Mouse (Mus musculus) myocyte (in vitro differentiated cells): ENCODE data around the gene D430019H16Rik. TPM values are rescaled to one million over a fixed set of nuclear protein-coding genes. Genes with fewer than 3 reads are reported as not detected.
A peak's percentile ranks its signal among the peaks of the same experiment; 100 is the strongest.

Experiments
- H3K27me3 ChIP-seq: one replicate; pipeline ENCODE4 v1.6.1; 2011; ENCODE audit not compliant: control insufficient read depth, insufficient read depth, insufficient read length
- H3K36me3 ChIP-seq: one replicate; pipeline ENCODE4 v1.6.1; 2011; ENCODE audit not compliant: control insufficient read depth, insufficient read depth
- H3K4me2 ChIP-seq: one replicate; pipeline ENCODE4 v1.6.1; 2011; ENCODE audit warnings: low read depth, control low read depth
- H3K4me3 ChIP-seq: one replicate; pipeline ENCODE4 v1.5.1; 2011; ENCODE audit warnings: mild to moderate bottlenecking, control low read depth, moderate library complexity
- H3K79me2 ChIP-seq: one replicate; pipeline ENCODE4 v1.6.1; 2011; ENCODE audit not compliant: control insufficient read depth, insufficient read depth
- H3ac ChIP-seq: one replicate; pipeline ENCODE4 v1.6.1; 2011; ENCODE audit not compliant: control insufficient read depth, insufficient read length
- CEBPB ChIP-seq: IDR thresholded peaks from 2 replicates; pipeline ENCODE4 v1.6.1; 2011; ENCODE audit warnings: mild to moderate bottlenecking, moderate library complexity; ENCODE audit not compliant: poor library complexity, insufficient read depth, severe bottlenecking
- E2F4 ChIP-seq: IDR thresholded peaks from one replicate; pipeline ENCODE4 v1.6.1; 2011; ENCODE audit warnings: mild to moderate bottlenecking, control low read depth, moderate library complexity; ENCODE audit not compliant: insufficient read depth
- MAX ChIP-seq: IDR thresholded peaks from one replicate; pipeline ENCODE4 v1.6.1; 2011; ENCODE audit warnings: low read depth, mild to moderate bottlenecking, control low read depth
- MYOD1 ChIP-seq, 3 experiments: IDR thresholded peaks; one replicate each; pipeline ENCODE4 v1.6.1; 2011; ENCODE audit warnings: control low read depth in 2 of 3, low read depth in 2 of 3, mild to moderate bottlenecking in 2 of 3, moderate library complexity in 1 of 3; ENCODE audit not compliant: insufficient read length in 2 of 3, control insufficient read depth in 1 of 3
- MYOG ChIP-seq, 3 experiments: IDR thresholded peaks; one replicate each; pipeline ENCODE4 v1.6.1; 2011; ENCODE audit warnings: control low read depth in 2 of 3, low read depth in 2 of 3, mild to moderate bottlenecking in 2 of 3; ENCODE audit not compliant: insufficient read length in 2 of 3, control insufficient read depth in 1 of 3, insufficient read depth in 1 of 3
- POLR2A ChIP-seq: IDR thresholded peaks from one replicate; pipeline ENCODE4 v1.6.1; 2011; ENCODE audit warnings: low read depth, mild to moderate bottlenecking, control low read depth, moderate library complexity; ENCODE audit not compliant: insufficient read length
- POLR2AphosphoS2 ChIP-seq: IDR thresholded peaks from one replicate; pipeline ENCODE4 v1.6.1; 2011; ENCODE audit warnings: low read depth, control low read depth; ENCODE audit not compliant: insufficient read length
- REST ChIP-seq: IDR thresholded peaks from one replicate; pipeline ENCODE4 v1.6.1; 2011; ENCODE audit warnings: mild to moderate bottlenecking, control low read depth, moderate library complexity; ENCODE audit not compliant: insufficient read depth, insufficient read length
- SRF ChIP-seq: IDR thresholded peaks from one replicate; pipeline ENCODE4 v1.6.1; 2011; ENCODE audit warnings: low read depth; ENCODE audit not compliant: control insufficient read depth, insufficient read length
- TCF12 ChIP-seq: IDR thresholded peaks from one replicate; pipeline ENCODE4 v1.6.1; 2011; ENCODE audit warnings: mild to moderate bottlenecking, control low read depth; ENCODE audit not compliant: poor library complexity, insufficient read depth, severe bottlenecking
- TCF3 ChIP-seq: IDR thresholded peaks from one replicate; pipeline ENCODE4 v1.6.1; 2011; ENCODE audit warnings: low read depth, control low read depth; ENCODE audit not compliant: insufficient read length
- USF1 ChIP-seq: IDR thresholded peaks from one replicate; pipeline ENCODE4 v1.6.1; 2011; ENCODE audit warnings: low read depth, mild to moderate bottlenecking, control low read depth, moderate library complexity
- polyA plus RNA-seq: library from polyadenylated mRNA; unstranded; fragments of >200 nt; fragmentation: generic; extraction: Trizol; gene quantifications from one replicate; pipeline ENCODE4 v1.2.1, GENCODE M21; 2012; ENCODE audit warnings: missing spikeins

Gene D430019H16Rik
- polyA plus RNA-seq, 1 experiment: 0.02 TPM

DNA sequence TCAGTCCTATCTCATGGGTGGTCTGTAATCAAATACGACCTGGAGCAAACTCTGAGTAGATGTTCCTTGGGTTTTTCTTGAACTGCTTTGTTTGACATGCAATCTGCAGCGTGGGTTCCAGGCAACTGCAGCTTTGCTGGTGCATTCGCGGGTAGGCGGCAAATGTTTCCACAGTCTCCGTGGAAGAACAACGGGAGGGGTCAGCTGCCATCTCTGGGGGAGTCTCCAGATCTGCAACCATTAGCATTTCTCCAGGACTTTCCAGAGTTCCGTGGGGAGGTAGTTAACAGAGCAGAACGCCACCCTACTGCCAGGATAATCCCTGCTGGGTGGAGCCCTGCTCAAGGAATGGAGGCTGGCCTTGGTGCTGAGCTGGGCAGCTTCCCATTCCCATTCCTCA lies 23.3 kb downstream of the D430019H16Rik start:
- no peak for TF ChIP-seq TCF12
- Histone ChIP-seq H3K4me2 (no peak overlapping the region), H3K4me3 (no peak overlapping the region)

DNA sequence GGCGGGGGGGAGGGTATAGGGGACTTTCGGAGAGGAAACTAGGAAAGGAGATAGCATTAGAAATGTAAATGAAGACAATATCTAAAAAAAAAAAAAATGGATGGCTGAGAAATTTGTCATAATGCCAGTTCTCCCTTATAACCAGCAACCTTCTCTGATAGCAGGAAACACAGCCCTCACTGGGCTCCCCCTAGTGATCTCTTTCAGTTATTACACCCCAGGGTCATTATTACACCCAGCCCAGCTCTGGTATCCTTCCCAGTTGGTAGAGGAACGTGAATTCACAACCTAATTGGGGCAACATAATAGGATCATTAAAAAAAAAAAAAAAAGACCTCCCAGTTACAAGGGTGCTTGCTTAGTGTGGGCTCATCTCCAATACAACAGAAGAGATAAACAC lies 29.8 kb downstream of the D430019H16Rik start:
- Histone ChIP-seq H3K79me2 (no peaks in the 10 kb centered on the region), H3K36me3 (no peaks in the 10 kb centered on the region), H3K4me2 (no peak overlapping the region), H3K4me3 (no peak overlapping the region), H3ac (no peak overlapping the region), H3K27me3 (no peaks in the 10 kb centered on the region)
- TF ChIP-seq REST (no peak), SRF (no peak), USF1 (no peak), TCF3 (no peak), TCF12 (no peak), POLR2AphosphoS2 (no peak)

More for the DNA sequence above, 23.3 kb downstream of the D430019H16Rik start:
- no peaks in the 10 kb centered on the region for H3K27me3 ChIP-seq
- H3ac ChIP-seq: no peak overlapping the region
- no peaks in the 10 kb centered on the region for H3K79me2 ChIP-seq
- no peaks in the 10 kb centered on the region for H3K36me3 ChIP-seq

DNA sequence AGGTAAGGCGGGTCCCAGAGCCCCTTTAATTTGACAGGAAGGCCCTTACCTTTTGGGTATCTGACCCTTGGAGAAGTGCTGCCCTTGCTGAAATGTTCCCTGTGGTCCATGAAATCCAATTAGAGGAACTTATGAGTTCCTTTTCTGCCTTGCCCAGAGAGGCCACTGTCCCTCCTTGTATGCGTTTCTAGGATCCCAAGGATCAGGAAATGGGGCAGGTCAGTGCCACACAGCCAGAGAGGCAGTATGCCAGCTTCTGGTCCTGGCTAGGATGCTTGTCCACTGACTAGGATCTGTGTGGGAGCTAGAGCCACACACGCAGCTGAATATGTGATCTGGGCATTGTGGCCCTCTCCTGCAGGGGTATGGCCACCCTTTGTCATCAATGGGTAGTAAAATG lies 36.6 kb downstream of the D430019H16Rik start:
- Histone ChIP-seq H3K4me3 (no peak overlapping the region), H3ac (no peak overlapping the region), H3K36me3 (no peaks in the 10 kb centered on the region), H3K4me2 (no peak overlapping the region), H3K79me2 (no peaks in the 10 kb centered on the region), H3K27me3 (no peaks in the 10 kb centered on the region)
- TF ChIP-seq MYOG (IDR thresholded peaks at IDR 0.05; ENCODE audit: control insufficient read depth in 1 of 3, insufficient read depth in 1 of 3, insufficient read length in 2 of 3, low read depth in 2 of 3) (no peak), CEBPB (no peak), USF1 (no peak), E2F4 (no peak), MYOD1 (IDR thresholded peaks at IDR 0.05; ENCODE audit: control insufficient read depth in 1 of 3, insufficient read length in 2 of 3, low read depth in 2 of 3) (no peak), POLR2A (no peak), REST (no peak)

DNA sequence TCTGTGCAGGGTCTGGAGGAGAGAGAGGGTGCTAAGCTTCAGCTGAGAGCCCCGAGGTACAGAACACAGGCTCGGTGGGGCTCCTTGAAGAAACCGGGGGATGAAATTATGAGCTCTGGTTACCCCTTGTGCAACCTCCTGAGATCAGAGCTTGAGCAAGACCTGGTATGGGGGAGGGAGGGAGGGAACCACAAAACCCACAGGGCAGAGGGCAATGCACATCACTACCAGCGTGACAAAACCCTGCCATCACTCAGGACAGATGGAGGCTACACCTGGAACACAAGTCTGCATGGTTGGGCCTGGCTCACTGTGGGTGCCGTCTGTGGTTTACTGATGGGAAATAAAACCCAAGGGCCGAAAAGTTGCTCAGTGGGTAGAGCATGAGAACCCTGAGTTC lies 37.1 kb downstream of the D430019H16Rik start:
- TF ChIP-seq REST: no peak
- no peak for TF ChIP-seq SRF
- no peak for TF ChIP-seq POLR2AphosphoS2
- TF ChIP-seq E2F4: no peak
- TF ChIP-seq POLR2A: no peak
- no peak for TF ChIP-seq USF1
- no peak for TF ChIP-seq MYOD1 (IDR thresholded peaks at IDR 0.05; ENCODE audit: control insufficient read depth in 1 of 3, insufficient read length in 2 of 3, low read depth in 2 of 3)
- TF ChIP-seq CEBPB: no peak
- no peak for TF ChIP-seq MAX
- TF ChIP-seq MYOG (IDR thresholded peaks at IDR 0.05; ENCODE audit: control insufficient read depth in 1 of 3, insufficient read depth in 1 of 3, insufficient read length in 2 of 3, low read depth in 2 of 3): no peak
- no peak for TF ChIP-seq TCF12
- no peak for TF ChIP-seq TCF3
- H3K36me3 ChIP-seq: no peaks in the 10 kb centered on the region
- no peak overlapping the region for H3K4me2 ChIP-seq
- H3K4me3 ChIP-seq: no peak overlapping the region
- H3K79me2 ChIP-seq: no peaks in the 10 kb centered on the region
- no peaks in the 10 kb centered on the region for H3K27me3 ChIP-seq
- H3ac ChIP-seq: no peak overlapping the region

DNA sequence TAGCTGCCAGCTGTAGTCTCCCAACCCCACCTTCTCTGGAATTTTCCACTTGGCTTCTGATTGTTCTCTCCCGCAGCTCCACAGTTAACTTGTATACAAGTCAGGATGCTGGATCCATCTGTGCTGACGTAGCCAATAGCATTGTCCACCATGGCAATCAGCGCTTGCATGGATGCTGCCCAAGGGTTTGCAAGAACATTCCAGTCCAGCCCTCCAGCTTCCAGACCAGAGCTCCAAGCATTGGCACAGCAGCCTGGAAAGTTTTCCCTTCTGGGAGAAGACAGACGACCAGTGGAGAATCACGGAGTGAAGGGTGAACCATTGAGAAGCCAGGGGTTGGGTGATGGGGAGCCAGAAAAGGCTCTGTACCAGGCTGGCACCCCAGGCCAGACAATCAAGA lies 41.1 kb downstream of the D430019H16Rik start:
- no peaks in the 10 kb centered on the region for H3K79me2 ChIP-seq
- no peaks in the 10 kb centered on the region for H3K36me3 ChIP-seq
- H3K4me3 ChIP-seq: no peak overlapping the region
- H3K4me2 ChIP-seq: no peak overlapping the region
- H3K27me3 ChIP-seq: no peaks in the 10 kb centered on the region
- no peak overlapping the region for H3ac ChIP-seq
- no peak for TF ChIP-seq TCF3
- TF ChIP-seq POLR2A: no peak
- TF ChIP-seq MYOG (IDR thresholded peaks at IDR 0.05; ENCODE audit: control insufficient read depth in 1 of 3, insufficient read depth in 1 of 3, insufficient read length in 2 of 3, low read depth in 2 of 3): no peak
- TF ChIP-seq MYOD1 (IDR thresholded peaks at IDR 0.05; ENCODE audit: control insufficient read depth in 1 of 3, insufficient read length in 2 of 3, low read depth in 2 of 3): no peak

DNA sequence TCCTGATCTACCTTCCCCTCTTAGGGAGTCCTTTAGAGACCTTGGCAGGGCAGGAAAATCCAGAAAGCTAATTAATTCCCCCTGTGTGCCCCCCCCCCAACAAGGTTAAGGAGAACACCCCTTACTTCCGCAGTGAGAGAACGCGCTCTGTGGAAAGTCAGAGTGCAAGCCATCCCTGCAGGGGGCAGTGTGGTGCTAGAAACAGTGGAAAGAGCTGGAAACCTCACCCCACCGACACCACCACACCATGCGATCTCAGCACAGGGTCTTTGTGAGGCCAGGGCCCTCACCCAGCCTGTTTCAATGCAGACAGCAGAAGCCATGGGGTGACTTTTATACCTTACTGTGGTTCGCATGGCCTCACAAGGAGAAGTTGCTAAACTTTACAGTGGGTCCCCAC lies 44.2 kb downstream of the D430019H16Rik start:
- Histone ChIP-seq H3ac (no peak overlapping the region), H3K4me3 (no peak overlapping the region), H3K36me3 (no peaks in the 10 kb centered on the region), H3K79me2 (no peaks in the 10 kb centered on the region), H3K27me3 (no peaks in the 10 kb centered on the region), H3K4me2 (peak overlapping the region; percentile 49)
- no peak for TF ChIP-seq E2F4
- TF ChIP-seq MYOG (IDR thresholded peaks at IDR 0.05; ENCODE audit: control insufficient read depth in 1 of 3, insufficient read depth in 1 of 3, insufficient read length in 2 of 3, low read depth in 2 of 3): no peak
- TF ChIP-seq CEBPB: no peak
- no peak for TF ChIP-seq MYOD1 (IDR thresholded peaks at IDR 0.05; ENCODE audit: control insufficient read depth in 1 of 3, insufficient read length in 2 of 3, low read depth in 2 of 3)
- no peak for TF ChIP-seq POLR2AphosphoS2
- TF ChIP-seq SRF: no peak
- no peak for TF ChIP-seq REST
- no peak for TF ChIP-seq TCF12
- TF ChIP-seq USF1: no peak
- no peak for TF ChIP-seq POLR2A
- no peak for TF ChIP-seq TCF3
- no peak for TF ChIP-seq MAX
